Mouse (Mus musculus) right cerebral cortex, adult 2 months (tissue): ENCODE results near the gene Ankrd60.
A peak's percentile ranks its signal among the peaks of the same experiment; 100 is the strongest.

Source experiments
- DNase-seq, 2 experiments: peaks; one replicate each; pipeline ENCODE4 v3.0.0; 2021 to 2022; ENCODE audit warnings: low spot score in 2 of 2

Gene Ankrd60

DNA sequence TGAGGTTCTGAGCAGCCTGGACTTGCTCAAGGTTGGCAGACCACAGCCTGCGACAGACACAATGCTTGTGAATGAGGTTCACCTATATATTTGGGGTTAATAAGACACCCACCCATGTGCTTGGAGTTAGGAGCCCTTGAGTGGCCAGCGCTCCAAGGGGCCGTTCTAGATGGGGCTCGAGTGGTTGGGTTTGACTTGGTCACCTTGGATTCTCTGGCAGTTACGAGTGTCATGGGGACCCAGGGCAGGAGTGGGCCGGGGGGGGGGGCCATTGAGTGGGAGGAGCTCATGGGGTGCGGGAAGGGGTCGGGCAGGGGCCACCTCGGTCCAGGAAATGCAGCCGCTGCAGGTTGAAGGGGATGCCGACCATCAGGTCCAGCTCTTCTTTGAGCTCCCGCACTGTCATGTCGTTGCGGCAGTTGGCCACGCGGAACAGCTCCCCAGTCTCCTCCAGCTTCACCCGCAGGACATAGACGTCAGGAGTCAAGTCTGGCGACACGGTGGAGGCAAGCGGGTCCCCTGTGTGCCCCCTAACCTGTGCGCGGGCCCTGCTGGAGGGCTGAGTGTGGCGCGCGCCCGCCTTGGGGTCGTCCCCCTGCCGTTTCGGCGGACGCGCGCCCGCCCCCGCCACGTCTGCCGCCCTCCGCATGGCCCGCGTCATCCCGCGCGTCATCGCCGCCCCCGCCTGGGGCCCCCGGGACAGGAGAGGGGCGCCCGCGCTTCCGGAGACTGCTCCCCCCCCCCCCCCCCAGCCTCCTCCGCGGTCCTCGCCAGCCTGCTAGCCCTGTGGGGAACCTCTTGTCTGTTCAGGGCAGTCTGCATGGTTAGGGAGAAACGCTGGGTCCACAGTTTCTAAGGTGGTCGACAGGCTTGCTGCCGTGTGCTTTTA, at the start of gene Ankrd60:
Ankrd60 (minus strand) TSS at position 697 of the 889 bp plus-strand sequence.
- DNase-seq = no peak

DNA sequence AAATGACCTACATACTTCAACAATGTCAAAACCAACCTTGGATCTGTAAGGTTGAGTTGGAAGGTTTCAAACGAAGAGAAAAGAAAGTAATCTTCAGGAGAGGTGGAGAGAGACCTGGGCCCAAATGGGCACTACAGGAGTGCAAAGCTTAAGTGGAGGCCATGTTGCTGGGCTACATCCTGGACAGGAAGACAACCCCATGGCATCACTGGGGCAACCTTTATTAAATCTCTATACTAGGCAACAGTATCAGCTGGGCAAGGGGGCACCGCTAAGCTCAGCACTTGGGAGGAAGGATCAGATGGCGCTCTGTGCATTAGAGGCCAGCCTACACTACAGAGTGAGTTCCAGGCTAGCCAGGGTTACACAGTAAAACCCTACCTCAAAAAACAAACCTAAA, 47.6 kb upstream of the Ankrd60 start:
- no peak for DNase-seq

DNA sequence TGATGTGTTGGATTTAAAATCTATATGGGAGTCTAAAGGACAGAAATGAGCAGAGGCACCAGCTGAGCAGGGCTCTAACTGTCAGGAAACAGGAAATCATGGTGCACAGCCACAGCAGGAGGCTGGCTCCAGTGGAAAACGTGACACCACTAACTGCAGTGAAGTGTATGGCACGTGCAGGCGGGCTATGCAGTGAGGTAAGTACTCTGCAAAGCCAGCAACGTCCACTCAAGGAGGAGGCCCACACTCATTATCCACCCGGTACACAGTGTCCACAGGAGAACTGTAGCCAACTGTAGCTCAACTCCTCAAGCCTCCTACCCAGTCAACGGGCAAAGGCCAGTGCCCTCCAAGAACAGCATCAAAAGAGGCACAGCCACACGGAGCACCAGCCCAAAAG, 46.5 kb upstream of the Ankrd60 start:
- DNase-seq = no peak

DNA sequence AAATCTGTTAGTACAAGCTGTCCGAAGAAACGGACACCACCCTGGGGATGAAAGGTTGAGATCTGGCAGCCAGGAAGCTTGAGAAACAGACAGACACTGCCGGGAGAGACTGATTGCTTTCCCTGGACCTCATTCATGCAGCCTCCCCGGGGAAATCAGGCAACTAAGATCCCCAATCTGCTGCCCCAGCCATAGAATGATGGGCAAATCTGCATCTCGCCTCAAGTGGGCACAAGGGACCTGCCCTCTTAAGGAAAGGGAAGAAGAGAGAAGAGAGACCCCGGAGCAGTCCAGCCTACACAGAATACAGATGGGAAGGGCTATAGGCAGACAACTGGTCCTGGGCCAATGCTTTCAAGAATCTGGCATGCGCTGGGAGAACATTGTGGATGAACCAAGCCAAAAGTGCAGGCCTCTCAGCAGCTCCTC, 44.0 kb upstream of the Ankrd60 start:
- DNase-seq = no peak

DNA sequence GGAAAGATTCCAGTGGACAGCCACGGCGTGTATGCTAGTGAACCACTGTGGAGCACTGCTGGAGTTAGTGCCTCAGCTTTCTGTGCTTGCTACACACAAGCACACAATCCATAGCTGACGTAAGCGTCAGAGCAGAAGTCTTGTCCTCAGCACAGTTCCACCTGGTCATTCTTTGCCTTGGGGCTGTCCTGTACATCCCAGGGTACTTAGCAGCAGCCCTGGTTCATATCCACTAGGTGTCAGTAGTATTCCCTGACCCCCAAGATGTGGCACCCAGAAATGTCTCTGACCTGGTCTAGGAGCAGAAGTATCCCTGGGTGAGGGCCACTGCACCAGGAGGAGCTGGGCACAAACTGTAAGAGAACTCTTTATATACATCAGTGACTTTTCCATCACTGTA, 42.5 kb upstream of the Ankrd60 start:
- DNase-seq = no peak

DNA sequence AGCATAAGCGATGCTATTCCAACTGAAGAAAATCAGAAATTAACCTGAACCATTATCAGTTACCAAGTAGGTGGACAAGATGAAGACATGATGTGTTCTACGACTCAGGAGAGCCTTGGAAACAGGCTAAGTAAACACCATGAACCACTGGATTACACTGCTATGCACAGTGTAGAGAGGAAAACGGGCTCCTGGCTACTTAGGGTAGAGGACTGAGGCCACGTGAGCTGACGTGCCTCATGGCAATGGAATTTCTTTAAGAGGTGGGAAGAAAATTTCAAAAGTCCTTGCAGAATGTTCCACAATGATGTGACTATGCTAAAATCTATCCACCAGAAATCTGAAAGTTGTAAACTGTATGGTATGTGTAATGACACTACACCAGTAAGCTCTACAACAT, 41.0 kb upstream of the Ankrd60 start:
- DNase-seq = no peak

DNA sequence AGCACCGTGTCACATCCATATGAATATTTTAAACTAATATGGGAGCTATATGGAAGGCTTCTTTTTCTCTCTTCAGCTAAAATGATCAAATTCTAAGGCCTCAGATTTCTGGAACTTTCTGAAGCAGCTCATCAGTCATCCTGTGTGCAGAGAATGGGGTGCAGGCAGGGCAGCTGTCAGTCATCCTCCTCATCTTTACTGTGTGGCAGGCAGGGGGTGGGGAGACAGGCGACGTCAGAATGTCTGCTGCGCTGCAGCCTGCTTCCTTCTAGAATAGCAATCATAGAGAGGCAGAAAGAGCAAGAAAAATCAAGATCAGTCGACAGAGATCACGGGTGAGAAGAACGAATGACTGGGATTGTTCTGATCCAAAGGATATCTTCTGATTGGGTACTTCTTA, 38.0 kb upstream of the Ankrd60 start:
- no peak for DNase-seq

DNA sequence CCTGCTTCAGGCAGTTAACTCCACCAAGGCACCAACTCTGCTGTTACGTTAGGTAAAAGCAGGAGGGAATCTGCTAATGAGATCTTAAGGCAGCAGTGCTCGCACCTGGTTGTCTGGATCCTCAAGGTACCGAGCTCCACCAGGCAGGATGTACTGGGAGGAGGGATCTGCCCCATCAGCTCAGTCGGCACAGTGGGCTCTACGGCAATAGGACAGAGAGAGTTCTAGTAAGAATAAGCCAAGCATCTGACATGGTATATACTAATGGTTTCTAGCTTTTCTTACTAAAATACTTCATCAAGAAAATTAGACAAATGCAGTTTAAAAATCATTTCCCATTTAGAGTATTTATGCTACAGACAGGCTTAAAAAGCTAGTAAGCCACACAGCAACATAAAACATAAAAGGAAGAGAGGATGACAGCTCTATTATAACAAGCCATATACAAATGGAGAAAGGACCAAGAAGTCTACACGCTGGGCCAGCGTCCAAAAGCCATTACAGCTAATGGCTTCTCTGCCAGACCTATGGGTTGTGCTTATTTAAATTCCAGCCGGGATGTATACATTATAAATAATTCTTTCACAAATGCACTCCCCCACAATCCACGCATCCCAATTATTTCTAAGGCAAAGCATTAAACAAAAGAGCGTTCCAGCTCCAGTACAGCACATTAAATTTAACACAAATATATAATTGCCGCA, 37.4 kb upstream of the Ankrd60 start:
- no peak for DNase-seq

DNA sequence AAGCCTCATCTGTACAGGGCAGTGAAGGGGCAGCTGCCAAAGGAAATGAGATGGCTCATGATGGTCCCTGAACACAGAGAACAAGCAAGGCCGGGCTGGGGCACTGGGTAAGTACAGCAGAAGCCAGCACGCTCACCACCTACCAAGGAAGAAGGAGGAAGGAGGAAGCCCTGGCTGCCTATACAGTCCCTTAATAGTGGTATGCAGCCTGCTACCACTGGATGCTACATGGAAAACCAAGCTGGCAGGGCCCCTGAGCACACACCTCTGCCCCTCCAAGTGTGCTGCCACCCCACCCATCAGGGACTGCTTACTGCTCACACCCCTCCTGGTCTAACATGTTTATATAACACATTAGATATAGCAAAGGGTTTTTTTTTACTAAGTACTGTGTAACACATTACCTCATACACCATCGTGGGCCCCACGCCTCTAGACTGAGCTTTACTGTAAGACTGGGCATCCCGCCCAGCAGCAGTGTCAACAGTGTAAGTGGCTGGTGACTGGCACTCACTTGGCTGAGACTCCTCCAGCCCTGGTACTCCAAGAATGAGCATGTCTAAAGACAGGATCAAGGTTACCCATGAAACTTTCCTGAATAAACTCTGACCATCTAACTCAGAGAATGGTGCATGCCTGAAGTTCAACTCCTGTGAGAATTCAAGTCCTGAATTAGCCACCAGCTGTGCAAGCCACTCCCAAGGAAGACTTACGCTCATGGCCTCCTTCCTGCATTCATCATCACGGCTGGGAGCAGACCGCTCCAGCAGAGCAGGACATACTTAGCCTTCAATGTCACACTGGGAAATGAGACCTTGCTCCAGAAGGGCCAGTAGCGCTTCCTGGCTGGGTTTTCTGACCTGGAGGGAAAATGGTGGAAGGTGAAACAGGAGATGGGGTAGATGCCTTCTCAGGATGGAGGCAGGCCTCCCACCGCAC, 30.1 kb upstream of the Ankrd60 start:
- DNase-seq = no peak

DNA sequence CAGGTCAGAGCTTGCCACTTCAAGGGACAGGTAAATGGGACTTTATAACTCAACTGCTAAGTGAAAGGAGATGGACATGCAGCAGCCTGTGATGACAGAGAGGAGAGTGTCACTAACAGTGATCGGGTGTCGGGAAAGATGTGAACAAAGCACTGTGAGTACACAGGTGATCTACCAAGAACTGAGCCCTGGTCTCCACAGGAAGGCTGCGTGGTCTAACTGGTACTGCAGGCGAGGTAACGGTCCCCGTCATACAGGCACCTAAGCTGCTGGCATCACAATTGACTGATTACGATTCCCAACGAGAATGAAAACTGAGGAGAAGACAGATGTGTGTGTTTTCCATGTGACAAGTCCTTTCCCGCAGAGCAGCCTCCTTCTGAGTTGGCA, 28.2 kb upstream of the Ankrd60 start:
- no peak for DNase-seq

DNA sequence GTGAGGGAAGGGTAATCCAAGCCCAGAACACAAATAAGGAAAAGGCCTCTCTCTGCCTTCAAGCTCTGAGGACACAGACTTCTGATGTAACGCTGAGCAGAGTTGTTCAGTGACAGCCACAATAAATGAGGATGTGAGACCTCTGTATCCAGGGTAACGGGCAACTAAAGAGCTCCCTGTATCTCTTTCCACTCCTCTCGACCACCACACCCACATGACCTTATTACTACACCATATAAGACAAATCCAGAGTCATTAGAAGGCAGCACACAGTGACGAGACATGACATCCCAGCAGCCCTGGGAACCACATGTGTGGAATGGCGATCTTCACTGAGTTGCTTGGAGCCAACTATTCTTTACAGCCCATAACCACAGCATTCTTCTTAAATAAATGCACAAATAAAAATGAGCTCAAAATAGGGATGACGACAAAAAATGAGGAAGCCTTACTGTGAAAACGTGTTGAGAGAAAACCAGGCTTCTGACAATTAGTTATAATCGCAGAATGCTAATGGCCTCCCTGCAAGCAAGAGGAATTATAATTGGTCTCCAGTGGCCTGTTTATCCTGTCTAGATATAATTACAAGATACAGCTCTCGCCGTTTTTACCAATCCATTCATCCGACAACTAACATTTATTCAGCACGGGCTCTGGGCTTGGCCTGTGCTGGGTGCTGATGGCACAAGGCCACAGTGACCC, 27.7 kb upstream of the Ankrd60 start:
- DNase-seq = no peak

DNA sequence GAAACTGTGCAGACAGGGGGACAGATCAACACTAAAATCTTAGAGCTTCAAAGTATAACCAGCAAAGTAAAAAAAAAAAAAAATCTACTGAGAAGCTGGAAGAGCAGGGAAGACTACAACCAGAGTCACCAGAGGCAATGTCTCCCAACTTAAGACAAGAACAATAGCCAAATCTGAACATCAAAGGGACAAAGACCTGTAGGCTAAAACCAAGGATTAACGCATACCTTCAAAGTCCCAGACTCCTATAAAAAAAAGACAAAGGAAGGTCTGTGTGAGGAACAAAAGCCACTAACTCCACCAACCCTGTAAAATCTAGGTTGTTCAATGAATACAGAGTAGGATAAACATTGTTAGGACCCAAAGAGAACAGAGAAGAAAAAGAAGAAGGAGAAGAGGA, 23.7 kb upstream of the Ankrd60 start:
- no peak for DNase-seq

DNA sequence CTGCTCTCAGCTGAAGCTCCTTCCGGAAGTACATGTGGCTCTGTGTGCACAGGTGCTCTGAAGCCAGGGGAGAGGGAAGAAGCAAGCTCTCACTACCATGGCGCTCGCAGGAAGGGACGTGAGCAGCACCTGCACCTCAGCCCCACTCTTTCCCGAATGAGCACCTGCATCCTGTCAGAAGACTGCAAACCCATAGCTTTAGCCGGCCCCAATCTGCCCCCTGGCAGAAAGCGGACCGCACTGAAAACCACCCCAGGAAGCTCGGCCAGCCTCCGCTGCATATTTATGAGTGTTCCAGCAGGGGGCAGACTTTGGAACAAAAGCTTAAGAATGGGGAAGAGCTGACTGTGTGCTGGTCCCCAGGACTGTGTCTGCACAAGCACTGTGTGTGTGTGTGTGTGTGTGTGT, 17.2 kb upstream of the Ankrd60 start:
- no peak for DNase-seq

DNA sequence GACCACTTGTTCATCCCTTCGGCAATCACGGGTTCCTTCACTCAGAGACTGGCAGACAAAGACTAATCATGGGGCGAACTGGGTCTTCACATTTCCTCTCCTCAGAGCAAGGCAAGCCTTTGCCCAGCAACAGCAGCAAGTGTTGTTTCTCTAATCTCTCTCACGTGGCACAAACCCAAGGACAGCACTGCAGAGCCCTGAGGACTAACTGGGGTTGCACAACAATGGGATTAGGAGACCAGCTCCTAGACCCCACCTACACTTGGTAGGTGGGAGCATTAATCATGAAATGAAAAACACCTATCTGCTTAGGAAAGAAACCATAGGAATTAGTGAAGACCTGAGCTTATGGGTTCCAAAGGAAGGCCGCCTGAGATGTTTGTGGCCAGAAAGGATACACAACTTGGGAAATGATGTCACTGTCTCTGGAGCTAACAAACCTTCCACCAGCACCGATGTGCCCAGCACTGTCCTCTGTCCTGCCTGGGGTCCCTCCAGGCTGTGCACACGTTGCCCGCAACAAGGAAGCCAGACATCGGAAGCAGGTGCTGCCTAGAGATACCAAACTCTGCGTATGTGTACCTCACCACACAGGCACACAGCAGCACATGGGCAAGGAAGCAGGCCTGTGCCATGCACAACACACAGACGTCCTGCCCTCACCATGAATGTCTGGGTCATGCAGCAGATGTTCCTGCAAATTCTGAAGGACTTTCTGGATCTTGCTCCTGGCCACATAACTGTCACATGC, 16.3 kb upstream of the Ankrd60 start:
- DNase-seq = no peak

DNA sequence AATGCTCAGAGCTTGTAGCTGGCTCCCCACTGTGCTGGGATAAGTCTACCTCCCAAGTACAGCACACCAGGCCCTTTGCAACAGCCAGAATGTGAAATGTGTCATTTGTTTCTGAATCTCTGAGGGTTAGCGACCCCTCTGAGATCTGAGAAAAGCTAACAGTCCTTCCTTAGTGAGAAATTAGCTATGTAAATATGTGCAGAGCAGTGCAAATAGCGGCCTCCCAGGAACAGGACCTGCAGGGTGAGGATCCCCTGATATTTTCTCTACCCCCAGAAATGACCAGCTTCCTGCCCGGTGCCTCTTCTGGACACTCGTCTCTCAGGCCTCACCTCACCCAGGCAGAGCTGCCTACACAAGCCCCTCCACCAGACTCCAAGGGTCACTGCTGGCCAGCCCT, 15.7 kb upstream of the Ankrd60 start:
- no peak for DNase-seq

DNA sequence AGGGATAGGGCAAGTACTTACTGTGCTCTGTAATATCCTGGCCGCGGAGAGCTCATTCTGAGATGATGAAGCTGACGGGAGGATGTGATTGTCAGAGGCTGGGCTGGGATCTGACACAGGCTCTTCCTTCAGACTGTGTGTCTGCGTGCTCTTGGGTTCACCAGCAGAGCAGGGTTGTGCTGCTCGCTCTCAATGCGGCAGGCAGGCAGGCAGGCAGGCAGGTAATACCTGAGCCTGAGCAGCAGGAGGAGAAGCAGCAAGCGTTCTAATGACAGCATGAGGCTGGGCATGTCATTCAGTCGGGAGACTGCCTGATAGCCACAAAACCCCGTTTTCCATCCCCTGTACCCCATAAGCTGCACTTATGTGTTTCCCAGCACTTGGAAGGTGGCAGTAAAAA, 14.6 kb upstream of the Ankrd60 start:
- DNase-seq = no peak

DNA sequence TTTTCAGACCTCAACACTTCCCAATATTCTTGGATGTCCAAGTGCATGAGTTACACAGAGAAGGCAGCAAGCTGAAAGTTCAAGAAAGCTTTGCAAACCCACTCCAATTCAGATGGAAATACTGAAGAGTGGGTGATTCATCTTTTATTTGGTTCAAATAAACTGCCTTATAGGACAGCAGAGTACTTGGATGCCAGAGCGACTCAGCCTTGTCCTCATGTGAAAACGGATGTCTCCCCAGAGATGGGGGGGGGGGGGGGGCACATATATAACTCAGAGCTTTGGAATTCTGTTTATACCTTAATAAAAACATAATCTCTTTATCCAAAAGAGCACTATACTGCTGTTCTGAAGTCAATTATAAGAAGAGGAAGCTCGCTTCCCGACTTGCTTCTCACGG, 9.2 kb upstream of the Ankrd60 start:
- DNase-seq = no peak

DNA sequence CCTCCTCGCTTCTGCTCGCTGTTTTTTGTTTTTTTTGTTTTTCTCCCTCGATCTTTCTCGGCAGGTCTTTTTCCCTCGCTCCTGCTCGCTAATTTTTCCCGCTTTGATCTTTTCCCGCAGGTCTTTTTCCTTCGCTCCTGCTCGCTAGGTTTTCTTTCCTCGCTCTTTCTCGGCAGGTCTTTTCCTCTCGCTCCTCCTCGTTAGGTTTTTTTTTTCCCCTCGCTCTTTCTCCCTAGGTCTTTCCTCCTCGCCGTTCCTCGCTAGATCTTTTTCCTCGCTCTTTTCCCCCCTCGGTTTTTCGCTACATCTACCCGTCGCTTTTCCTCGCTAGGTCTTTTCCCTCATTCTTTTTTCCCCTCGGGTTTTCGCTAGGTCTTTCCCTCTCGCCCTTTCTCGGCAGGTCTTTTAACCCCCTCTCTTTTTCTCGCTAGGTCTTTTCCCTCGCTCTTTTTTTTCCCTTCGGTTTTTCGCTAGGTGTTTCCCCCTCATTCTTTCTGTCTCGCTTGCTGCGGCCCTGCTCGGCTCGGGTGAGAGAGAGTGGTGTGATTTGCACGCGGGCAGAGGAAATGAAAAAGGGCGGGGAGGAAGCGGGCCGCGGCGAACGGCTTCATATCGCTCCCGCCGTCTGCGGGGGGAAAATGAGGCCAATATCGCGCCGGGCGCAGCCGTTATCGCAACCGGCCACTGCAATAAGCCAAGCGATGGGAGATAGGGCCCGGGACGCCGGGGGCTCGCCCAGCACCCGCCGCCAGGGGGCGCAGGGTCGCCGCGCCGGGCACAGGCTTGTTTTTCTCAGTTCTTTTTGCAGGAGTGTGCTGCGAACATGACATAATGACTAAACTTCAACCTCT, 8.2 kb upstream of the Ankrd60 start:
- DNase-seq = peak in 1 of 2 experiments; percentile 32

DNA sequence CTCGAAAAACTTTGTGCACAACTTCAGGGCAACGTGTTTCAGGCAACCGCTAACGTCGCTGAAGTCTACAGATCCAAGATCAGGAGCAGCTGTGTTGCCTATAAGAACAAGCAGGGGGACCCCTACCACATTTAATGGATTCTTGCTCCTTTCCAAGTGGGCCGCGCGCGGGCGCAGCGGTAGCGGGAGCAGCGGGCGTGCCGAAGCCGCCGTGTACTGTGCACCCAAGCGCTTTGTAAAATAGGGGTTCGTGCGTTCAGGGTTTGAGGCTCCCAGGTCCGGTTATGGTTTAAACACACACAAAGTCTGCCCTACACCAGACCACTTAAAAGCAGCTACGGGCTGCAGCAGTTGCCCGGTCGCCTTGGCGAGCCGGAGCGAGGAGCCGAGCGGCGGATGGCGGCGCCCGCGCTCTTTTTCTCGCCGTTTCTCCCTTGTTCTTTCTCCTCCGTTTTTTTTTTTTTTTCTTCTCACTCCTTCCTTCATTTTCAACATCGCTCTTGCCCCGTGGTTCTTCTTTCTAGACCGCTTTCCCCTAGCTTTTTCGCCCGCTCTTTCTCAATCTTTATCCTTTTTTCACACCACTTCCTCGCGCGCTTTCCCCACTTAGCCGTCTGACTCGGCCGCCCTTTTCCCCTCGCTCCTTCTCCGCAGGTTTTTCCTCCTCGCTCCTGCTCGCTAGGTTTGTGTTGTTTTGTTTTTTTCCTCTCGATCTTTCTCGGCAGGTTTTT, 7.4 kb upstream of the Ankrd60 start:
- DNase-seq = peak in 1 of 2 experiments; percentile 24
